Mouse (Mus musculus) adrenal gland, postnatal 10 days (tissue): ENCODE measurements around the gene Atp5g3. TPM values are rescaled to one million over a fixed set of nuclear protein-coding genes. Genes with fewer than 3 reads are reported as not detected.
"Not testable (repeated sequence)": the region's sequence is repeated elsewhere in the genome, so short reads cannot be mapped to it uniquely, and the experiment has no call there.

Experiments used
- DNase-seq: peaks from one replicate; pipeline ENCODE4 v3.0.0; 2021; ENCODE audit warnings: mixed read lengths
- total RNA-seq, 2 experiments: library from RNA; stranded (reverse); gene quantifications; 2 replicates each; pipeline ENCODE4 v1.2.3; 2021

Gene Atp5g3
- total RNA-seq, 2 experiments from 2014 or later = 733 to 867 TPM

GRCm38 (mm10) chr2:73896919-73897318 lies 14.2 kb downstream of the Atp5g3 start:
- DNase-seq = not testable (repeated sequence)

GRCm38 (mm10) chr2:73893473-73894270 lies 17.5 kb downstream of the Atp5g3 start:
- no peak for DNase-seq

GRCm38 (mm10) chr2:73892464-73893296 lies 18.4 kb downstream of the Atp5g3 start, which contains the start of gene Atf2:
Gene Atf2, minus strand, starts transcription at chr2:73892639.
- DNase-seq = peak; percentile 98

- no peak for DNase-seq
Observed at GRCm38 (mm10) chr2:73891701-73892463, 19.2 kb downstream of the Atp5g3 start.

GRCm38 (mm10) chr2:73885997-73886396 lies 25.1 kb downstream of the Atp5g3 start:
- DNase-seq = no peak

- DNase-seq = no peak
Observed at GRCm38 (mm10) chr2:73877891-73878290, 33.2 kb downstream of the Atp5g3 start.

GRCm38 (mm10) chr2:73867764-73868487 lies 43.2 kb downstream of the Atp5g3 start:
- DNase-seq = peak; percentile 71

- peak; percentile 20 for DNase-seq
Observed at GRCm38 (mm10) chr2:73860046-73860624, 51.0 kb downstream of the Atp5g3 start.

Other genes with a start within 250 kb of the Atp5g3 start
- 10 to 100 TPM; 21.0 to 26.3 TPM for gene Chn1, start 136.0 kb downstream of the Atp5g3 start, total RNA-seq
- 10 to 100 TPM; 68.2 to 88.0 TPM for gene Atf2, start 18.7 kb downstream of the Atp5g3 start, total RNA-seq